Mouse (Mus musculus): ENCODE data around the gene Exoc3l2. TPM values are rescaled to one million over a fixed set of nuclear protein-coding genes. Genes with fewer than 3 reads are reported as not detected.
A peak's percentile ranks its signal among the peaks of the same experiment; 100 is the strongest.

Gene Exoc3l2
- polyA plus RNA-seq, 1 experiment from 2014 or later: 1.8 TPM

DNA sequence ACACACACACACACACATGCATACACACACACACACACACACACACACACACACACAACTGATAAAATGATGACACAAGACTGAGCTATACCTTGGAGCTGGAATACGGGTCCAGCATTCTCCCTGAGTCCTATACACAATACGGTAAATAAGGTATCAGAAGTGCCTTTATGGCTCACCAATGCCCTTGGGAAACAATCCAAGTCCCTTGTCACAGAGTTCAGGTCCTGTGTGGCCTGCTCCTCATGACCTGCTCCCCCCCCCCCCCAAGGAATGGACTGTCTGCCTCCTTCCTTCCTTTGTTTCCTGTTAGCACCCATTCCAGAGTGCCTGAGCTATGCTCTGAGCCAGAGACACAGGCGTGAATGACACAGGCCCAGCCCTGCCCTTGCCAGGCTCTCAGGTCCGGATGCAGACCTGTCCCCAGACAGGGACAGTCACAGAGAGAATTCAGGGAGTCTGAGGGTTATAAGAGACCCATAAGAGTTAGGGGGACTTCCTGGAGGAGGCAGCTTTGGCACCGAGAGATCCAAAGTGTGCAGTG is 3.5 kb downstream of the Exoc3l2 start:
- Histone ChIP-seq H3K27me3 (ENCODE audit: control insufficient read depth, insufficient read depth, low read length) (peaks cover 16% of the 10 kb centered on the region), H3K4me3 (ENCODE audit: low read depth, low read length) (no peak overlapping the region), H3K36me3 (ENCODE audit: control insufficient read depth, insufficient read depth, low read length) (no peaks in the 10 kb centered on the region), H3K4me1 (ENCODE audit: control insufficient read depth, insufficient read depth, low read length) (peaks cover 23% of the 10 kb centered on the region), H3K4me2 (ENCODE audit: low read depth, severe bottlenecking) (no peak overlapping the region), H3K9me3 (ENCODE audit: control insufficient read depth, low read length) (no peaks in the 10 kb centered on the region), H3K27ac (replicated peaks; ENCODE audit: low read depth, low read length) (no peak overlapping the region), H3K9ac (ENCODE audit: low read length) (no peak overlapping the region)
- WGBS: 65% methylated on average over 5 of the region's 5 CpGs
- DNase-seq (ENCODE audit: low spot score): no peak
- ATAC-seq (ENCODE audit: insufficient number of reproducible peaks, low FRiP score, low TSS enrichment, low read depth): no peak

DNA sequence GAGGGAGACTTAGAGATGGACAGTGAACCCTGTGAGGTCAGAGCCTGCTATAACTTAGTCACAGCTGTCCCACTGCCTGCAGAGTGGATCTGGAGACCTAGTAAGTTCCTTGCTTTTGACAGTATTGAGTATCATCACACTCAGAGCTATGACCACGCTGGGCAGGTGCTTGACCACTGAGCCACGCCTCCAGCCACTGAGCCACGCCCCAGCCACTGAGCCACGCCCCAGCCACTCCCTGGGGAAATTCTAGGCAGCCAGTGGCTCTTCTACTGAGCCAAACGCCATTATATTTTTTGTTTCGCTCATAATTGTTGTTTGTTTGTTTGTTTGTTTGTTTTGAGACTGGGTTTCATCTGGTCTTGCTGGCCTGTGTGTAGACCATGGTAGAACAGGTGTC is 4.5 kb downstream of the Exoc3l2 start:
- Histone ChIP-seq H3K4me2 (ENCODE audit: low read depth, severe bottlenecking) (no peak overlapping the region), H3K27me3 (ENCODE audit: control insufficient read depth, insufficient read depth, low read length) (peaks cover 22% of the 10 kb centered on the region), H3K9me3 (ENCODE audit: control insufficient read depth, low read length) (no peaks in the 10 kb centered on the region), H3K27ac (replicated peaks; ENCODE audit: low read depth, low read length) (no peak overlapping the region), H3K4me3 (ENCODE audit: low read depth, low read length) (no peak overlapping the region), H3K9ac (ENCODE audit: low read length) (no peak overlapping the region), H3K36me3 (ENCODE audit: control insufficient read depth, insufficient read depth, low read length) (no peaks in the 10 kb centered on the region), H3K4me1 (ENCODE audit: control insufficient read depth, insufficient read depth, low read length) (peaks cover 23% of the 10 kb centered on the region)
- WGBS: 35% methylated on average over 6 of the region's 6 CpGs
- ATAC-seq (ENCODE audit: insufficient number of reproducible peaks, low FRiP score, low TSS enrichment, low read depth) (no peak), DNase-seq (ENCODE audit: low spot score) (no peak)

DNA sequence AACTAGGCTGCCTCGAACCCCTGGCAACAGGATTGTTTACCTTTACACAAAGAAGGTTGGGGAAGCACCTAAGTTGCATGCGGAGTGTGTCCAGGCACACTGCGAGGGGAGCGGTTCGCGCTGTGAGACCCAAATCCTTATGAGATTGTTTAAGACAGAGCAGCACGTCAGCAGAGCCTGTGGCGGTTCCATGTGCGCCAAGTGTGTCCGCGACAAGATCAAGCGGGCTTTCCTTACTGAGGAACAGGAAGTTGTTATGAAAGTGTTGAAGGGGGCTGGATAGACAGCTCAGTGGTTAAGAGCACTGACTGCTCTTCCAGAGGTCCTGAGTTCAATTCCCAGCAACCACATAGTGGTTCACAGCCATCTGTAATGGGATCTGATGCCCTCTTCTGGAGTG is 5.1 kb downstream of the Exoc3l2 start:
- WGBS: 72% methylated on average over 12 of the region's 12 CpGs
- no peak for DNase-seq (ENCODE audit: low spot score)
- no peak overlapping the region for H3K9ac ChIP-seq (ENCODE audit: low read length)
- H3K27ac ChIP-seq (replicated peaks; ENCODE audit: low read depth, low read length): no peak overlapping the region
- H3K4me3 ChIP-seq (ENCODE audit: low read depth, low read length): no peak overlapping the region
- no peak for ATAC-seq (ENCODE audit: insufficient number of reproducible peaks, low FRiP score, low TSS enrichment, low read depth)
- H3K4me1 ChIP-seq (ENCODE audit: control insufficient read depth, insufficient read depth, low read length): peaks cover 17% of the 10 kb centered on the region
- H3K4me2 ChIP-seq (ENCODE audit: low read depth, severe bottlenecking): no peak overlapping the region
- no peaks in the 10 kb centered on the region for H3K9me3 ChIP-seq (ENCODE audit: control insufficient read depth, low read length)
- no peaks in the 10 kb centered on the region for H3K36me3 ChIP-seq (ENCODE audit: control insufficient read depth, insufficient read depth, low read length)
- peaks cover 27% of the 10 kb centered on the region for H3K27me3 ChIP-seq (ENCODE audit: control insufficient read depth, insufficient read depth, low read length)

DNA sequence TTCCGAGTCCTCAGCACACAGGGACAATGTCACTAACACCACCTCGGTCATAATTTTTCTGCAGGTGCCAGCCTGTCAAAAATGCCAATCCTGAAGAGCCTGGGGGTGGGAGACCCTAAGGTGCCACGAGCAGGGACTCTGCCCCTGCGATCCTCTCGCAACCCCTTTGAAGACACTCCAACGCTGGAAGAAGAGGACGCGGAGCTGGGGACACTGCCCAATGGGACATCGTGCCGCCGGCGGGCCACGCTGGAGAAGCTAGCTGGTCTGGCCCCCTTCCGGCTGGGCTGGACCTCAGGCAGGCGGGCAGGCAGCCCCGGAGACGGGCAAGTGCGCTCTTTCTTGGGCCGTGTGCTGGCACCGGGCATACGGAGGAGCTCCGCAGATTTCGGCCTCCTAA is 6.3 kb downstream of the Exoc3l2 start:
- peaks cover 35% of the 10 kb centered on the region for H3K27me3 ChIP-seq (ENCODE audit: control insufficient read depth, insufficient read depth, low read length)

DNA sequence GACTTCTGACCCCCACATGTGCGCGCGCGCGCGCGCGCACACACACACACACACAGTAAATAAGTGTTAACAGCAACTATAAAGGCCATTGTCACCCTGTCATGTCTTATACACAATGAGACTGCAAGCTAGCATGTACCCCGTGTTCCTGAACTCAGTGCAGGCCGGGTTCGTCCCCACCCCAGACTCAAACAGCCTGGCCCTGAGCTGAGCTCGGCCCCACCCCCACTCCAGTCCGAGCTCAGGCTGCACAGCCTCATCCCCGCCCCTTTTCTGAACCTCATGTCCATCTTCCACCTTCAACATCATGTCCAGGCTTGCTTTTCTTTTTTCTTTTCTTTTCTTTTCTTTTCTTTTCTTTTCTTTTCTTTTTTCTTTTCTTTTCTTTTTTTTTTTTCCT is 7.2 kb downstream of the Exoc3l2 start:
- H3K27ac ChIP-seq (replicated peaks; ENCODE audit: low read depth, low read length): no peak overlapping the region
- 12% methylated on average over 14 of the region's 14 CpGs for WGBS
- no peak for ATAC-seq (ENCODE audit: insufficient number of reproducible peaks, low FRiP score, low TSS enrichment, low read depth)
- H3K9ac ChIP-seq (ENCODE audit: low read length): no peak overlapping the region
- H3K4me3 ChIP-seq (ENCODE audit: low read depth, low read length): no peak overlapping the region
- no peak for DNase-seq (ENCODE audit: low spot score)
- peaks cover 41% of the 10 kb centered on the region for H3K27me3 ChIP-seq (ENCODE audit: control insufficient read depth, insufficient read depth, low read length)
- H3K36me3 ChIP-seq (ENCODE audit: control insufficient read depth, insufficient read depth, low read length): no peaks in the 10 kb centered on the region
- H3K4me2 ChIP-seq (ENCODE audit: low read depth, severe bottlenecking): no peak overlapping the region
- H3K4me1 ChIP-seq (ENCODE audit: control insufficient read depth, insufficient read depth, low read length): 0 out of 2 replicates have a peak, but pooled peaks cover 6% of the 10 kb centered on the region
- H3K9me3 ChIP-seq (ENCODE audit: control insufficient read depth, low read length): no peaks in the 10 kb centered on the region

More for the DNA sequence above, 6.3 kb downstream of the Exoc3l2 start:
- Histone ChIP-seq H3K36me3 (ENCODE audit: control insufficient read depth, insufficient read depth, low read length) (no peaks in the 10 kb centered on the region), H3K27ac (replicated peaks; ENCODE audit: low read depth, low read length) (no peak overlapping the region), H3K4me1 (ENCODE audit: control insufficient read depth, insufficient read depth, low read length) (peaks cover 15% of the 10 kb centered on the region), H3K4me2 (ENCODE audit: low read depth, severe bottlenecking) (peak overlapping the region; percentile 7; the same call in 1 of the 2 replicates), H3K4me3 (ENCODE audit: low read depth, low read length) (peak overlapping the region; percentile 6; the same call in 1 of the 2 replicates), H3K9me3 (ENCODE audit: control insufficient read depth, low read length) (no peaks in the 10 kb centered on the region), H3K9ac (ENCODE audit: low read length) (no peak overlapping the region)
- DNase-seq (ENCODE audit: low spot score): no peak
- WGBS: 24% methylated on average over 23 of the region's 23 CpGs
- no peak for ATAC-seq (ENCODE audit: insufficient number of reproducible peaks, low FRiP score, low TSS enrichment, low read depth)

DNA sequence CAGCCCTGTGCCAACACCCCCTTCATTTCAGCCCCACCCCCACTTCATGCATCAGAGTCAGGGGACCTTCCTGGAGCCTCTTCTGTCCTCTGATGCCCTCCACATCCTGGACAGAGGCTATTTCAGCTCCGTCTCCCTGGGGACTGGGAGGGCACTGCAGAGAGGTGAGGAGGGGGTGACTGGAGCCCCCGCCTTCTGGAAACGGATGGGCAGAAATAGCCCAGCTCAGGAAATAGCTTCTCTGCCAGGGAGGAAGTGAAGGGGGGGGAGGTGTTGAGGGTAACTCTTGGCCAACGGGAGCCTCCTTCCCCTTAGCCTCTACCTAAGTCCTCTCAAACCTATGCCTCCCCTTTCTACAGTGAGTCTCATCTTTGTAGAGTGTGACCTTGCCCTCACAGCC is 9.3 kb downstream of the Exoc3l2 start:
- WGBS: 40% methylated on average over 4 of the region's 4 CpGs
- Histone ChIP-seq H3K27ac (replicated peaks; ENCODE audit: low read depth, low read length) (no peak overlapping the region), H3K4me1 (ENCODE audit: control insufficient read depth, insufficient read depth, low read length) (0 out of 2 replicates have a peak, but pooled peaks cover 6% of the 10 kb centered on the region), H3K9me3 (ENCODE audit: control insufficient read depth, low read length) (no peaks in the 10 kb centered on the region), H3K9ac (ENCODE audit: low read length) (no peak overlapping the region), H3K4me2 (ENCODE audit: low read depth, severe bottlenecking) (no peak overlapping the region), H3K27me3 (ENCODE audit: control insufficient read depth, insufficient read depth, low read length) (peaks cover 39% of the 10 kb centered on the region), H3K36me3 (ENCODE audit: control insufficient read depth, insufficient read depth, low read length) (no peaks in the 10 kb centered on the region), H3K4me3 (ENCODE audit: low read depth, low read length) (no peak overlapping the region)
- DNase-seq (ENCODE audit: low spot score) (no peak), ATAC-seq (ENCODE audit: insufficient number of reproducible peaks, low FRiP score, low TSS enrichment, low read depth) (no peak)

DNA sequence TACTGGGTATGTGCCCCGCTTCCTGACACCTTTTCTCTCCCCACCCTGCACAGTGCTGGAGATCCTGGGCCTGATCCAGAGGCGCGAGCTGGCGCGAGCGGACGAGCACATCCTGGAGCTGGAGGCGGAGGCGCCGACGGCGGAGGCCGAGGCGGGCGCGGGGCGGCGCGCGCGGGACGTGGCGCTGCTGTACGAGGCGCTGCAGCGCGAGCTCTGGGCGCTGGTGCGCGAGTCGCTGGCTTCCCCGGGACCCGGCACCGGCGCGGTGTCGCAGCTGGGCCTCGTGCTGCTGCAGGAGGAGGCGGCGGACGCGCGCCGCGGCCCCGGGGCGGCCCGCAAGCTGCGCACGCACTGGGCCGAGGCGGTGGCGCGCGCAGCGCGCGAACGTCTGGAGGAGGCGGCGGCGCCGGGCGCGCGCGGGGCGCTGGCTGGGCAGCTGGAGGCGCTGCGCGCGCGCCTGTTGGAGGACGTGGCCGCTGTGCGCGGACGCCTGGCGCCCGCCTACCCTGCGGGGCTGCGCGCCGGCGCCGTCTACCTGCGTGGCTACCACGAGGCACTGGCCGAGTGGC is 10.8 kb downstream of the Exoc3l2 start:
- peak overlapping the region; percentile 81 for H3K4me2 ChIP-seq (ENCODE audit: low read depth, severe bottlenecking)
- H3K9me3 ChIP-seq (ENCODE audit: control insufficient read depth, low read length): no peaks in the 10 kb centered on the region
- H3K9ac ChIP-seq (ENCODE audit: low read length): peak overlapping the region; percentile 76
- peak overlapping the region; percentile 41 for H3K4me3 ChIP-seq (ENCODE audit: low read depth, low read length)
- WGBS: under 1% methylated on average over 76 of the region's 89 CpGs
- ATAC-seq (ENCODE audit: insufficient number of reproducible peaks, low FRiP score, low TSS enrichment, low read depth) (peak; percentile 65), DNase-seq (ENCODE audit: low spot score) (peak; percentile 84)
- peaks cover 39% of the 10 kb centered on the region for H3K27me3 ChIP-seq (ENCODE audit: control insufficient read depth, insufficient read depth, low read length)
- H3K36me3 ChIP-seq (ENCODE audit: control insufficient read depth, insufficient read depth, low read length): no peaks in the 10 kb centered on the region
- H3K4me1 ChIP-seq (ENCODE audit: control insufficient read depth, insufficient read depth, low read length): 0 out of 2 replicates have a peak, but pooled peaks cover 6% of the 10 kb centered on the region
- H3K27ac ChIP-seq (replicated peaks; ENCODE audit: low read depth, low read length): no peak overlapping the region

- H3K27me3 ChIP-seq (ENCODE audit: control insufficient read depth, insufficient read depth, low read length): peaks cover 24% of the 10 kb centered on the region
- H3K27ac ChIP-seq (replicated peaks; ENCODE audit: low read depth, low read length): no peak overlapping the region
These were observed 14.0 kb downstream of the Exoc3l2 start for GRCm38 (mm10) chr7:19477084-19477483.

More at GRCm38 (mm10) chr7:19477084-19477483, 14.0 kb downstream of the Exoc3l2 start:
- Histone ChIP-seq H3K9me3 (ENCODE audit: control insufficient read depth, low read length) (no peaks in the 10 kb centered on the region), H3K36me3 (ENCODE audit: control insufficient read depth, insufficient read depth, low read length) (no peaks in the 10 kb centered on the region), H3K4me3 (ENCODE audit: low read depth, low read length) (no peak overlapping the region), H3K4me1 (ENCODE audit: control insufficient read depth, insufficient read depth, low read length) (0 out of 2 replicates have a peak, but pooled peaks cover 3% of the 10 kb centered on the region), H3K4me2 (ENCODE audit: low read depth, severe bottlenecking) (no peak overlapping the region), H3K9ac (ENCODE audit: low read length) (no peak overlapping the region)
- WGBS: 67% methylated on average over 2 of the region's 2 CpGs
- DNase-seq (ENCODE audit: low spot score) (no peak), ATAC-seq (ENCODE audit: insufficient number of reproducible peaks, low FRiP score, low TSS enrichment, low read depth) (no peak)

All from limb, embryonic 11.5 days (tissue).